ENCODE assay signal across 24 mouse cellular contexts in the genomic region with DNA sequence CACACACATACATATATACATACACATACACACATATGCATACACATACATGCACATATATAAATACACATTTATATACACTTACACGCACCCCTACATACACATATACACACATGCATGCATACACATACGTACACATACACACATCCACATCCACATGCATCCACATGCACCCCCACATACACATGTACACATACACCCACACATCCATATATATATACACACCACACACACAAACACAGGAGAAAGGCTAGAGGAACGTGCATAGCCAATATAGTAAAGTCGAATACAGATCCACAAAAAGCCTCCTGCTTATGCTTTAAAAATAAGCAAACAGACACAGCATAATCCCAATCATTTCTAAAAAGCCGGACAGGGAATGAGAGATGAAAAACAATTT. TPM values are rescaled to one million over a fixed set of nuclear protein-coding genes. Genes with fewer than 3 reads are reported as not detected.
A peak's percentile ranks its signal among the peaks of the same experiment; 100 is the strongest.
DNase-seq lines count a peak whose midpoint lies in the region; ATAC-seq and TF ChIP-seq lines count a peak whose summit lies in the region.
"Had no signal": no experiment of that assay in that cellular context is flagged by ENCODE, and none has a peak within 500 bp of the region (broad histone marks: within the 10 kb centered on the region; RNA-seq: fewer than 3 reads in every experiment).

No protein-coding gene starts in this region.

- 84% methylated on average over 5 of the region's 5 CpGs for WGBS in forebrain, embryonic 10.5 days
- WGBS in forebrain, embryonic 16.5 days = 67% methylated on average over 5 of the region's 5 CpGs
- 79% methylated on average over 5 of the region's 5 CpGs for WGBS in hindbrain, embryonic 11.5 days
- 85% methylated on average over 5 of the region's 5 CpGs for WGBS in midbrain, embryonic 10.5 days
- WGBS in midbrain, postnatal 0 days = 62% methylated on average over 5 of the region's 5 CpGs

- TF ChIP-seq CTCF in midbrain, postnatal 0 days (IDR thresholded peaks at IDR 0.05) = no peak

- no peak for ATAC-seq in forebrain, embryonic 16.5 days
- no peak for ATAC-seq in hindbrain, embryonic 11.5 days (ENCODE audit: low FRiP score)
- ATAC-seq in midbrain, postnatal 0 days (ENCODE audit: low FRiP score) = 0 out of 2 replicates have a peak, but pooled peaks have one; percentile 52
- no peak for ATAC-seq in erythroid progenitor cell, adult 5-6 weeks (replicated peaks; ENCODE audit: low FRiP score, poor library complexity, severe bottlenecking)

- H3K4me2 ChIP-seq in forebrain, embryonic 16.5 days (ENCODE audit: low read length) = no peak overlapping the region
- no peak overlapping the region for H3K4me2 ChIP-seq in hindbrain, embryonic 11.5 days (replicated peaks; ENCODE audit: low read depth, low read length)
- no peak overlapping the region for H3K4me2 ChIP-seq in midbrain, postnatal 0 days (ENCODE audit: low read depth, low read length, poor library complexity, severe bottlenecking)
- H3K4me2 ChIP-seq: embryonic facial prominence, embryonic 13.5 days; heart, embryonic 15.5 days; limb, embryonic 15.5 days; liver, embryonic 15.5 days had no signal

- H3K36me3 ChIP-seq in forebrain, embryonic 10.5 days (replicated peaks) = no peaks in the 10 kb centered on the region
- H3K36me3 ChIP-seq in forebrain, embryonic 16.5 days (ENCODE audit: control insufficient read depth, insufficient read depth) = no peaks in the 10 kb centered on the region
- no peaks in the 10 kb centered on the region for H3K36me3 ChIP-seq in hindbrain, embryonic 11.5 days (ENCODE audit: control insufficient read depth, insufficient read depth, low read length)
- no peaks in the 10 kb centered on the region for H3K36me3 ChIP-seq in midbrain, embryonic 10.5 days
- H3K36me3 ChIP-seq in midbrain, postnatal 0 days (ENCODE audit: insufficient read depth, low read length) = no peaks in the 10 kb centered on the region
- H3K36me3 ChIP-seq: embryonic facial prominence, embryonic 13.5 days; heart, embryonic 15.5 days; limb, embryonic 15.5 days; liver, embryonic 15.5 days had no signal

- DNase-seq in forebrain, embryonic 10.5 days (ENCODE audit: extremely low spot score, low spot score) = no peak
- DNase-seq in hindbrain, embryonic 11.5 days (ENCODE audit: low spot score) = no peak
- no peak for DNase-seq in midbrain, embryonic 10.5 days (ENCODE audit: low spot score)
- DNase-seq in midbrain, postnatal 0 days (ENCODE audit: low spot score) = no peak
- DNase-seq in kidney, adult 9 months = no peak
- DNase-seq in thymus, postnatal 10 days (ENCODE audit: low spot score in 2 of 2) = no peak
- DNase-seq: adrenal gland, postnatal 10 days; kidney, adult 18-20 months; kidney, postnatal 14 days; layer of hippocampus, postnatal 36 days; thymus, postnatal 36 days had no signal

- peaks cover 39% of the 10 kb centered on the region for H3K4me1 ChIP-seq in forebrain, embryonic 10.5 days
- H3K4me1 ChIP-seq in forebrain, embryonic 16.5 days (replicated peaks; ENCODE audit: control insufficient read depth, insufficient read depth, low read length) = peaks cover 4% of the 10 kb centered on the region
- peaks cover 8% of the 10 kb centered on the region for H3K4me1 ChIP-seq in hindbrain, embryonic 11.5 days (replicated peaks; ENCODE audit: control insufficient read depth, insufficient read depth, low read length)
- peaks cover 32% of the 10 kb centered on the region for H3K4me1 ChIP-seq in midbrain, embryonic 10.5 days
- no peaks in the 10 kb centered on the region for H3K4me1 ChIP-seq in midbrain, postnatal 0 days (ENCODE audit: insufficient read depth, low read length)
- H3K4me1 ChIP-seq: heart, embryonic 15.5 days; limb, embryonic 15.5 days; liver, embryonic 15.5 days had no signal

- no peak overlapping the region for H3K4me3 ChIP-seq in forebrain, embryonic 10.5 days
- no peak overlapping the region for H3K4me3 ChIP-seq in forebrain, embryonic 16.5 days (replicated peaks; ENCODE audit: low read length)
- no peak overlapping the region for H3K4me3 ChIP-seq in hindbrain, embryonic 11.5 days (ENCODE audit: low read depth, low read length)
- no peak overlapping the region for H3K4me3 ChIP-seq in midbrain, embryonic 10.5 days
- H3K4me3 ChIP-seq in midbrain, postnatal 0 days (ENCODE audit: low read depth, low read length) = no peak overlapping the region
- H3K4me3 ChIP-seq: embryonic facial prominence, embryonic 13.5 days; heart, embryonic 15.5 days; layer of hippocampus, adult 2 months; limb, embryonic 15.5 days; liver, embryonic 15.5 days had no signal

- H3K9ac ChIP-seq in forebrain, embryonic 16.5 days (replicated peaks; ENCODE audit: low read depth, low read length) = no peak overlapping the region
- H3K9ac ChIP-seq in hindbrain, embryonic 11.5 days (ENCODE audit: low read depth, low read length) = no peak overlapping the region
- no peak overlapping the region for H3K9ac ChIP-seq in midbrain, postnatal 0 days (replicated peaks; ENCODE audit: low read length, poor library complexity, severe bottlenecking)
- H3K9ac ChIP-seq: embryonic facial prominence, embryonic 13.5 days; heart, embryonic 15.5 days; liver, embryonic 15.5 days had no signal

- H3K27ac ChIP-seq in forebrain, embryonic 10.5 days = peak overlapping the region; percentile 82
- no peak overlapping the region for H3K27ac ChIP-seq in forebrain, embryonic 16.5 days (ENCODE audit: low read length)
- peak overlapping the region; percentile 52 for H3K27ac ChIP-seq in hindbrain, embryonic 11.5 days (ENCODE audit: low read depth, low read length)
- H3K27ac ChIP-seq in midbrain, embryonic 10.5 days (replicated peaks) = peak overlapping the region; percentile 83
- no peak overlapping the region for H3K27ac ChIP-seq in midbrain, postnatal 0 days (ENCODE audit: low read depth, low read length)
- H3K27ac ChIP-seq: embryonic facial prominence, embryonic 13.5 days; heart, embryonic 15.5 days; limb, embryonic 15.5 days; liver, embryonic 15.5 days; macrophage had no signal

- H3K9me3 ChIP-seq in forebrain, embryonic 10.5 days = no peaks in the 10 kb centered on the region
- H3K9me3 ChIP-seq in forebrain, embryonic 16.5 days (ENCODE audit: control insufficient read depth, low read length) = no peaks in the 10 kb centered on the region
- H3K9me3 ChIP-seq in hindbrain, embryonic 11.5 days (ENCODE audit: control insufficient read depth, low read length) = no peaks in the 10 kb centered on the region
- no peaks in the 10 kb centered on the region for H3K9me3 ChIP-seq in midbrain, embryonic 10.5 days (replicated peaks)
- no peaks in the 10 kb centered on the region for H3K9me3 ChIP-seq in midbrain, postnatal 0 days (ENCODE audit: low read length)
- H3K9me3 ChIP-seq: embryonic facial prominence, embryonic 13.5 days; heart, embryonic 15.5 days; limb, embryonic 15.5 days; liver, embryonic 15.5 days had no signal

- no peaks in the 10 kb centered on the region for H3K27me3 ChIP-seq in forebrain, embryonic 10.5 days (ENCODE audit: poor library complexity, severe bottlenecking)
- no peaks in the 10 kb centered on the region for H3K27me3 ChIP-seq in forebrain, embryonic 16.5 days (replicated peaks; ENCODE audit: control insufficient read depth, insufficient read depth, low read length)
- no peaks in the 10 kb centered on the region for H3K27me3 ChIP-seq in hindbrain, embryonic 11.5 days (ENCODE audit: control insufficient read depth, insufficient read depth, low read length)
- no peaks in the 10 kb centered on the region for H3K27me3 ChIP-seq in midbrain, embryonic 10.5 days (ENCODE audit: low read depth, poor library complexity, severe bottlenecking)
- no peaks in the 10 kb centered on the region for H3K27me3 ChIP-seq in midbrain, postnatal 0 days (ENCODE audit: insufficient read depth, low read length)
- H3K27me3 ChIP-seq: embryonic facial prominence, embryonic 13.5 days; heart, embryonic 15.5 days had no signal

RNA-seq across cellular contexts. Expression of a gene that starts 4.1 kb away (rescaled TPM):
- polyA plus RNA-seq in forebrain, embryonic 10.5 days (2016; fragmentation: Nextera tagmentation; extraction: Ambion mirVana) = 0.19 TPM in 1 of 2 replicates, not detected in the other
- polyA plus RNA-seq in forebrain, embryonic 16.5 days (2015; fragmentation: Nextera tagmentation; extraction: Ambion mirVana) = not detected in 2 replicates
- 0.27 and 0.31 TPM in 2 replicates for polyA plus RNA-seq in hindbrain, embryonic 11.5 days (2014; fragmentation: Nextera tagmentation; extraction: Ambion mirVana)
- polyA plus RNA-seq in midbrain, embryonic 10.5 days (2016; fragmentation: Nextera tagmentation; extraction: Ambion mirVana) = 0.17 TPM in 1 of 2 replicates, not detected in the other
- not detected in 2 replicates for total RNA-seq in midbrain, postnatal 0 days (2014; rRNA removed)
- polyA plus RNA-seq in midbrain, postnatal 0 days (2015; fragmentation: Nextera tagmentation; extraction: Ambion mirVana) = 0.42 and 0.45 TPM in 2 replicates
- total RNA-seq in erythroid progenitor cell, adult 5-6 weeks (2015; ENCODE audit: low replicate concordance) = not detected in 2 replicates
- total RNA-seq in erythroid progenitor cell, adult 5-6 weeks (2017; ENCODE audit: low replicate concordance) = not detected in 2 replicates
- total RNA-seq: adrenal gland, postnatal 10 days; heart, adult 8-10 months; layer of hippocampus, adult 2 months; layer of hippocampus, postnatal 36 days; left cerebral cortex, postnatal 36 days had no signal
- polyA plus RNA-seq: embryonic facial prominence, embryonic 13.5 days; heart, embryonic 15.5 days; limb, embryonic 15.5 days; liver, embryonic 15.5 days; lung, embryonic 16.5 days; macrophage; Patski; testis, adult 2 months had no signal

RNA-seq across cellular contexts. Expression of a gene that starts 17.3 kb away (rescaled TPM):
- 2.0 and 2.3 TPM in 2 replicates for polyA plus RNA-seq in forebrain, embryonic 10.5 days (2016; fragmentation: Nextera tagmentation; extraction: Ambion mirVana)
- polyA plus RNA-seq in forebrain, embryonic 16.5 days (2015; fragmentation: Nextera tagmentation; extraction: Ambion mirVana) = 5.1 and 6.8 TPM in 2 replicates
- 4.5 and 5.7 TPM in 2 replicates for polyA plus RNA-seq in hindbrain, embryonic 11.5 days (2014; fragmentation: Nextera tagmentation; extraction: Ambion mirVana)
- 2.9 and 3.0 TPM in 2 replicates for polyA plus RNA-seq in midbrain, embryonic 10.5 days (2016; fragmentation: Nextera tagmentation; extraction: Ambion mirVana)
- 9.9 and 12.8 TPM in 2 replicates for total RNA-seq in midbrain, postnatal 0 days (2014; rRNA removed)
- polyA plus RNA-seq in midbrain, postnatal 0 days (2015; fragmentation: Nextera tagmentation; extraction: Ambion mirVana) = 14.7 and 15.2 TPM in 2 replicates
- 0.36 and 1.3 TPM in 2 replicates for total RNA-seq in erythroid progenitor cell, adult 5-6 weeks (2015; ENCODE audit: low replicate concordance)
- 0.45 and 1.0 TPM in 2 replicates for total RNA-seq in erythroid progenitor cell, adult 5-6 weeks (2017; ENCODE audit: low replicate concordance)

Comparison
In these comparisons a context has a peak if more than half of its experiments do, and no peak if none do; other contexts are left out.
1. H3K27ac ChIP-seq: peak in forebrain, embryonic 10.5 days (single experiment), hindbrain, embryonic 11.5 days (single experiment) and midbrain, embryonic 10.5 days (single experiment); none in forebrain, embryonic 16.5 days (single experiment) and midbrain, postnatal 0 days (single experiment).